Mouse (Mus musculus): Measurements from ENCODE around the gene Rpusd1.

- TF ChIP-seq GATA1 (IDR thresholded peaks at IDR 0.05; ENCODE audit: low read length) (no peak), TAL1 (IDR thresholded peaks at IDR 0.05; ENCODE audit: low read length) (no peak)
Observed at GRCm38 (mm10) chr17:25755627-25756377, 28.3 kb downstream of the Rpusd1 start.

All from erythroblast, embryonic 14.5 days (primary cell).